Mouse (Mus musculus): Measurements from ENCODE around the gene Akain1. TPM values are rescaled to one million over a fixed set of nuclear protein-coding genes. Genes with fewer than 3 reads are reported as not detected.

The Akain1 gene
- polyA plus RNA-seq (2015; fragmentation: Nextera tagmentation; extraction: Ambion mirVana) = not detected in 2 replicates

GRCm38 (mm10) chr17:69438990-69439491 lies at the start of gene Akain1:
TSS of gene Akain1 (plus strand) at chr17:69439326.
- Histone ChIP-seq H3K4me1 (peaks cover 14% of the 10 kb centered on the region), H3K4me2 (peak within 1 kb of the TSS; percentile 70), H3K4me3 (peak within 1 kb of the TSS; percentile 35), H3K36me3 (no peaks in the 10 kb centered on the region), H3K9ac (no peak within 1 kb of the TSS), H3K27ac (no peak within 1 kb of the TSS), H3K27me3 (peaks cover 56% of the 10 kb centered on the region), H3K9me3 (no peaks in the 10 kb centered on the region)
- WGBS = under 1% methylated on average over 31 of the region's 44 CpGs
- peak; percentile 86 for ATAC-seq (ENCODE audit: insufficient number of reproducible peaks, low FRiP score, low TSS enrichment, low read depth)

GRCm38 (mm10) chr17:69396147-69397033 lies 42.7 kb upstream of the Akain1 start:
- Histone ChIP-seq H3K4me2 (no peak overlapping the region), H3K9ac (no peak overlapping the region), H3K27ac (no peak overlapping the region), H3K4me3 (no peak overlapping the region), H3K36me3 (peaks cover under 1% of the 10 kb centered on the region; the same call in 1 of the 2 replicates), H3K4me1 (no peaks in the 10 kb centered on the region), H3K9me3 (no peaks in the 10 kb centered on the region), H3K27me3 (no peaks in the 10 kb centered on the region)
- WGBS = 46% methylated on average over 14 of the region's 16 CpGs
- ATAC-seq (ENCODE audit: insufficient number of reproducible peaks, low FRiP score, low TSS enrichment, low read depth) = no peak

- Histone ChIP-seq H3K4me2 (no peak overlapping the region), H3K27ac (no peak overlapping the region), H3K4me1 (no peaks in the 10 kb centered on the region), H3K9me3 (no peaks in the 10 kb centered on the region), H3K27me3 (no peaks in the 10 kb centered on the region), H3K36me3 (no peaks in the 10 kb centered on the region), H3K4me3 (no peak overlapping the region), H3K9ac (no peak overlapping the region)
- no peak for ATAC-seq (ENCODE audit: insufficient number of reproducible peaks, low FRiP score, low TSS enrichment, low read depth)
- 71% methylated on average over 5 of the region's 5 CpGs for WGBS
These were observed 42.0 kb upstream of the Akain1 start for GRCm38 (mm10) chr17:69397163-69397562.

- Histone ChIP-seq H3K4me2 (no peak overlapping the region), H3K27me3 (no peaks in the 10 kb centered on the region), H3K36me3 (no peaks in the 10 kb centered on the region), H3K9ac (no peak overlapping the region), H3K27ac (no peak overlapping the region), H3K4me1 (no peaks in the 10 kb centered on the region), H3K9me3 (no peaks in the 10 kb centered on the region), H3K4me3 (no peak overlapping the region)
- ATAC-seq (ENCODE audit: insufficient number of reproducible peaks, low FRiP score, low TSS enrichment, low read depth) = no peak
These were observed 41.0 kb upstream of the Akain1 start for GRCm38 (mm10) chr17:69398092-69398491.

GRCm38 (mm10) chr17:69401146-69401545 lies 38.0 kb upstream of the Akain1 start:
- Histone ChIP-seq H3K9ac (no peak overlapping the region), H3K4me1 (no peaks in the 10 kb centered on the region), H3K4me2 (no peak overlapping the region), H3K27ac (no peak overlapping the region), H3K27me3 (no peaks in the 10 kb centered on the region), H3K9me3 (no peaks in the 10 kb centered on the region), H3K4me3 (no peak overlapping the region), H3K36me3 (no peaks in the 10 kb centered on the region)
- no peak for ATAC-seq (ENCODE audit: insufficient number of reproducible peaks, low FRiP score, low TSS enrichment, low read depth)
- WGBS = 68% methylated on average over 2 of the region's 2 CpGs

GRCm38 (mm10) chr17:69416163-69416562 lies 23.0 kb upstream of the Akain1 start:
- no peaks in the 10 kb centered on the region for H3K36me3 ChIP-seq
- no peaks in the 10 kb centered on the region for H3K27me3 ChIP-seq
- peak overlapping the region; percentile 84 for H3K4me3 ChIP-seq
- H3K4me1 ChIP-seq = peaks cover 2% of the 10 kb centered on the region; the same call in 1 of the 2 replicates
- peak overlapping the region; percentile 64 for H3K4me2 ChIP-seq
- no peak overlapping the region for H3K27ac ChIP-seq
- ATAC-seq (ENCODE audit: insufficient number of reproducible peaks, low FRiP score, low TSS enrichment, low read depth) = no peak
- H3K9me3 ChIP-seq = no peaks in the 10 kb centered on the region
- H3K9ac ChIP-seq = no peak overlapping the region

- WGBS = under 1% methylated on average over 55 of the region's 56 CpGs
- ATAC-seq (ENCODE audit: insufficient number of reproducible peaks, low FRiP score, low TSS enrichment, low read depth) = peak; percentile 97
These were observed 22.0 kb upstream of the Akain1 start for GRCm38 (mm10) chr17:69416920-69417661.

GRCm38 (mm10) chr17:69417724-69418373 lies 21.3 kb upstream of the Akain1 start:
- Histone ChIP-seq H3K9me3 (no peaks in the 10 kb centered on the region), H3K36me3 (no peaks in the 10 kb centered on the region), H3K4me2 (peak overlapping the region; percentile 64), H3K27me3 (no peaks in the 10 kb centered on the region), H3K4me3 (peak overlapping the region; percentile 84), H3K9ac (peak overlapping the region; percentile 71), H3K4me1 (peaks cover 2% of the 10 kb centered on the region; the same call in 1 of the 2 replicates), H3K27ac (peak overlapping the region; percentile 98)
- ATAC-seq (ENCODE audit: insufficient number of reproducible peaks, low FRiP score, low TSS enrichment, low read depth) = peak; percentile 22; the same call in 1 of the 2 replicates
- 3% methylated on average over 26 of the region's 26 CpGs for WGBS

More at GRCm38 (mm10) chr17:69416920-69417661, 22.0 kb upstream of the Akain1 start:
- Histone ChIP-seq H3K36me3 (no peaks in the 10 kb centered on the region), H3K9me3 (no peaks in the 10 kb centered on the region), H3K27ac (peak overlapping the region; percentile 98), H3K27me3 (no peaks in the 10 kb centered on the region), H3K4me1 (peaks cover 2% of the 10 kb centered on the region; the same call in 1 of the 2 replicates), H3K4me2 (peak overlapping the region; percentile 64), H3K9ac (peak overlapping the region; percentile 71), H3K4me3 (peak overlapping the region; percentile 84)

- 4% methylated on average over 1 of the region's 1 CpGs for WGBS
- Histone ChIP-seq H3K27me3 (no peaks in the 10 kb centered on the region), H3K36me3 (no peaks in the 10 kb centered on the region), H3K4me1 (peaks cover 2% of the 10 kb centered on the region; the same call in 1 of the 2 replicates), H3K4me2 (no peak overlapping the region), H3K4me3 (no peak overlapping the region), H3K27ac (no peak overlapping the region), H3K9ac (no peak overlapping the region), H3K9me3 (no peaks in the 10 kb centered on the region)
- no peak for ATAC-seq (ENCODE audit: insufficient number of reproducible peaks, low FRiP score, low TSS enrichment, low read depth)
These were observed 17.5 kb upstream of the Akain1 start for GRCm38 (mm10) chr17:69421592-69421991.

GRCm38 (mm10) chr17:69437836-69438235 lies 1.3 kb upstream of the Akain1 start:
- no peak overlapping the region for H3K9ac ChIP-seq
- H3K4me1 ChIP-seq = peaks cover 14% of the 10 kb centered on the region
- no peaks in the 10 kb centered on the region for H3K36me3 ChIP-seq
- no peaks in the 10 kb centered on the region for H3K9me3 ChIP-seq
- H3K27me3 ChIP-seq = peaks cover 50% of the 10 kb centered on the region
- H3K4me2 ChIP-seq = no peak overlapping the region
- no peak for ATAC-seq (ENCODE audit: insufficient number of reproducible peaks, low FRiP score, low TSS enrichment, low read depth)
- H3K4me3 ChIP-seq = no peak overlapping the region
- H3K27ac ChIP-seq = no peak overlapping the region
- 70% methylated on average over 5 of the region's 5 CpGs for WGBS

- Histone ChIP-seq H3K4me1 (peaks cover 14% of the 10 kb centered on the region), H3K27me3 (peaks cover 51% of the 10 kb centered on the region), H3K27ac (no peak overlapping the region), H3K9me3 (no peaks in the 10 kb centered on the region), H3K4me3 (peak overlapping the region; percentile 35; the same call in 1 of the 2 replicates), H3K9ac (no peak overlapping the region), H3K36me3 (no peaks in the 10 kb centered on the region), H3K4me2 (peak overlapping the region; percentile 70)
- WGBS = 34% methylated on average over 14 of the region's 14 CpGs
- ATAC-seq (ENCODE audit: insufficient number of reproducible peaks, low FRiP score, low TSS enrichment, low read depth) = no peak
These were observed 640 bp upstream of the Akain1 start for GRCm38 (mm10) chr17:69438486-69438885.

Measured in limb, embryonic 15.5 days (tissue).